Mouse (Mus musculus) heart, adult 11 months (tissue): ENCODE data around the gene Olfr259.

Experiments used
- DNase-seq: peaks from one replicate; pipeline ENCODE4 v3.0.0; 2022

Olfr259 gene

DNA sequence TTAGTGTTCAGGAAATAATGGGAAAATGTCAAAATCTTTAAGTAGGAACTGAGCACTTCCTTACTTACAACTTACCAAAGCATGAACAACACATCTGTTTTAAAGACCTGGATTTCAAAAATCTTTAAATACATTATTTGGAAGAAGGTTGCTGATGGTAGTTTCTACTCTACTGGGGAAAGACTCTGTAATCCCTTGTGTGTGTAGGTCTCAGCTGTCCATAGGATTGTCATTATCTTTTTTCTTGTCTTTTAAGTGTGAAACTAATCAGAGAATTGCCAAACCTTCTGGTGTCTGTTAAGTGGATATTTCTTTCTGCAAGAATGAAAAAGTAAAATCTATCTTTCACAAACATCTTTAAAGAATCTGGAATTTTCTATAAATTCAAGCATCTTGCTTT lies at the start of gene Olfr259:
Gene Olfr259, minus strand, starts transcription at position 101 of the 400 bp plus-strand sequence.
- DNase-seq = no peak

DNA sequence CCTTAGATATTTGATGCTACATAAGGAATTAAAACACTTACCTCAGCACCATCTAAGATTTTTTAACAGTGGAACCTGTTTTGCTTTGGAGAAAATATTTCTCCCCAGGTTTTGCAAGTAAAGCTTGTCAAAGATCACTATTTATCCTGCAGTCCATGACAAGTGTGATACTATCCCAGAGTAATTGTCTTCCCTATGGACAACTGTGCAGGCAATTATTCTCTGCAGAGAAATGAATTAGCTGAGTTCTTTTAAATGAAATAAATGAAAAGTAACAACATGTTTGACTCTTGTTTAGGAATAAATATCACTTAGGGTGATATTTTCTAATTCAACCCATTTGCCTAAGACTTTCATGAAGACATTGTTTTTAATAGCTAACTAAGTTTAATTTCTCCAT lies 38.2 kb upstream of the Olfr259 start, which contains the start of gene Olfr1111:
Gene Olfr1111, minus strand, starts transcription at position 101 of the 400 bp plus-strand sequence.
- no peak for DNase-seq

DNA sequence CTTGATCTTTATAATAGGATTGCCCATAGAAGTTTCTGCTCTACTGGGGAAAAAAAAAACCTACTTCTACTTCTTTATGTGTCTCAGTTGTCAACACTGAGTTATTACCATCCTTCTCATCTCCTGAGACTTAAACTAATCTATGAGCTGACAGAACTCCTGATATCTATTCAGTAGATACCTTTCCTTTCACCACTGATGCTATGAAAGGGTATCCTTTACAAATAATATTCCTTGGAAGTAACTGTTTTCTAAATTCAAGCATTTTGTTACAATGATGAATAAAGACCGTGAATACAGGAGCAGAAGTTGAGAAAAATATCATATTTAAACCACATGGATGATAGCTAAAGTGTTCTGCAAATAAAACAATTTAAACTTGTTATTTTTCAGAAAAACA lies 25.8 kb upstream of the Olfr259 start, which contains the start of gene Olfr1110:
Gene Olfr1110, minus strand, starts transcription at position 101 of the 400 bp plus-strand sequence.
- no peak for DNase-seq

DNA sequence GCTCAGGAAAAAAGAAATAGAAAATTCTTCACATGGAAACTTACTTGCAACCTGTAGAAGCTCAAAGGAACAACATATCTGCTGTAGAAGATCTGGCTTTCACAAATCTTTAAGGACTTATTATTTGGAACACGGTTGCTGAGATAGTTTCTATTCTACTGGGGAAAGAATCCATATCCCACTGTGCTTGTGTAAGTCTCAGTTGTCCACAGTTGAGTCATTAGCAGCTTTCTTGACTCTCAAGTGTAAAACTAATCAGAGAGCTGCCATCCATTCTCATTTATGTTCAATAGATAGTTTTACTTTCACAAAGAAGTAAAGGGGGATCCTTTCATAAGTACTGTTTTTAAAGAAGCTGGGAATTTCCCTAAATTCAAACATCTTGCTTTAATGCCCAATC lies 18.5 kb downstream of the Olfr259 start, which contains the start of gene Olfr1109:
Gene Olfr1109, minus strand, starts transcription at position 101 of the 400 bp plus-strand sequence.
- no peak for DNase-seq

DNA sequence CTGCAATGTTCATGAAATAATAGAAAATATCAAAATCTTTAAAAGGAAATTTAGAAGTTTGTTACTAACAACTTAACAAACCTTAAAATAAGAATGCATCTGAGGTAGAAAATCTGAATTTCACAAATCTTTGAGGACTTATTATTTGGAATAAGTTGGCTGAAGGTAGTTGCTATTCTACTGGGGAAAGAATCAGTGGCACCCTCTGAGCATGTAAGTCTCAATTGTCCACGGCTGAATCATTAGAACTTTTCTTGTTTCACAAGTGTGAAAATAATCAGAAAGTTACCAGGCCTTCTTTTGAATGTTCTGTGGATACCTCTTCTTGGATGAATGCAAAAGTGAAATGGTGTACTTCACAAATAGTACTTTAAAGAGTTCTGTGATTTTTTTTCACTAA lies 38.6 kb downstream of the Olfr259 start, which contains the start of gene Olfr1107:
Gene Olfr1107, minus strand, starts transcription at position 101 of the 400 bp plus-strand sequence.
- DNase-seq = no peak
